Mouse (Mus musculus) thymus, postnatal 14 days (tissue): ENCODE measurements around the gene Hist1h2bf.
"Not testable (repeated sequence)": the region's sequence is repeated elsewhere in the genome, so short reads cannot be mapped to it uniquely, and the experiment has no call there.

Source experiments
- DNase-seq: peaks from one replicate; pipeline ENCODE4 v3.0.0; 2021

The Hist1h2bf gene

DNA sequence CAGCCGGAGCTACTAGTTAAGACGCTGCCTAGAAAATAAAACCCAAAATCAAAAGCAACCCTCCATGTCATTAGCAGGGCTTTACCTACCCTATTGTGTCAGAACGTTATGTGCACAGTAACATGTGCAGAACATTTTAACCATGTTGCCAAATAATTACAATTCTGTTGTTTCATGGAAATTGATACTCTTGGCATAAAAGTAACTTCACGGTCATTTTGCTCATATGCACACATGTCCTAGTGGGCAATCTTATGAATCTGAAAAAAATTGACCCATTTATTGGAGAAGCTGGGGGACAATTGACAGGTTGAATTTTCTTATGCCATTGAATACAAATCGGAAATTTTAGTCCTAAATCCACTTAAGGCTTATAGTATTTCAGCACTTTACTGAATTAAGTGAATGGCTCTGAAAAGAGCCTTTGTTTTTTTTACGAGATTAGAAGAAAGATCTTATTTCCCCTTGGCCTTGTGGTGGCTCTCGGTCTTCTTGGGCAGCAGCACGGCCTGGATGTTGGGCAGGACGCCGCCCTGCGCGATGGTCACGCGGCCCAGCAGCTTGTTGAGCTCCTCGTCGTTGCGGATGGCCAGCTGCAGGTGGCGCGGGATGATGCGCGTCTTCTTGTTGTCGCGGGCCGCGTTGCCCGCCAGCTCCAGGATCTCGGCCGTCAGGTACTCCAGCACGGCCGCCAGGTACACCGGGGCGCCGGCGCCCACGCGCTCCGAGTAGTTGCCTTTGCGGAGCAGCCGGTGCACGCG lies 3.6 kb downstream of the Hist1h2bf start:
- not testable (repeated sequence) for DNase-seq

DNA sequence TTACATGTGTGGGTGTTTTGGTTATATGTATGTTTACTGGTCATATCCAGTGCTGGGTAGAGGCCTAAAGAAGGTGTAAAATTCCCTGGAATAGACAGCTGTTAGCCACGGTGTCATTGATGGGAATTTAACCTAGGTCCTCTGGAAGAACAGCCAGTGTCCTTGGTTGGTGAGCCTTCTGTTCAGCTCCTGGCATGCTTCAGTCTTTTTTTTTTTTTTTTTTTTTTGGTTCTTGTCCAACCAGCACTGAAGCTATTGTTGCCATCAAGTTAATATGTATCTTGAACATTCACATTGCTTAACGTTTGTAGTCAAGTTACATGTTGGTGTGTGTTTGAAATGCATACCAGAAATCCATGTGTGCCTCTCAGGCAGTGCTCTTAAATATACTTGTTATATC lies 9.5 kb downstream of the Hist1h2bf start:
- no peak for DNase-seq

- DNase-seq = no peak
These were observed 11.1 kb downstream of the Hist1h2bf start for GRCm38 (mm10) chr13:23562699-23563462.

- DNase-seq = peak; percentile 90
These were observed 11.9 kb downstream of the Hist1h2bf start, which contains the start of gene Hist1h3e for GRCm38 (mm10) chr13:23561883-23562659. Gene Hist1h3e, minus strand, starts transcription at chr13:23562369.

GRCm38 (mm10) chr13:23561531-23561882 lies 12.5 kb downstream of the Hist1h2bf start:
- not testable (repeated sequence) for DNase-seq

GRCm38 (mm10) chr13:23560699-23561098 lies 13.3 kb downstream of the Hist1h2bf start:
- DNase-seq = not testable (repeated sequence)

- no peak for DNase-seq
These were observed 17.1 kb downstream of the Hist1h2bf start for GRCm38 (mm10) chr13:23556906-23557305.

- DNase-seq = peak; percentile 76
These were observed 18.1 kb downstream of the Hist1h2bf start for GRCm38 (mm10) chr13:23555839-23556416.

DNA sequence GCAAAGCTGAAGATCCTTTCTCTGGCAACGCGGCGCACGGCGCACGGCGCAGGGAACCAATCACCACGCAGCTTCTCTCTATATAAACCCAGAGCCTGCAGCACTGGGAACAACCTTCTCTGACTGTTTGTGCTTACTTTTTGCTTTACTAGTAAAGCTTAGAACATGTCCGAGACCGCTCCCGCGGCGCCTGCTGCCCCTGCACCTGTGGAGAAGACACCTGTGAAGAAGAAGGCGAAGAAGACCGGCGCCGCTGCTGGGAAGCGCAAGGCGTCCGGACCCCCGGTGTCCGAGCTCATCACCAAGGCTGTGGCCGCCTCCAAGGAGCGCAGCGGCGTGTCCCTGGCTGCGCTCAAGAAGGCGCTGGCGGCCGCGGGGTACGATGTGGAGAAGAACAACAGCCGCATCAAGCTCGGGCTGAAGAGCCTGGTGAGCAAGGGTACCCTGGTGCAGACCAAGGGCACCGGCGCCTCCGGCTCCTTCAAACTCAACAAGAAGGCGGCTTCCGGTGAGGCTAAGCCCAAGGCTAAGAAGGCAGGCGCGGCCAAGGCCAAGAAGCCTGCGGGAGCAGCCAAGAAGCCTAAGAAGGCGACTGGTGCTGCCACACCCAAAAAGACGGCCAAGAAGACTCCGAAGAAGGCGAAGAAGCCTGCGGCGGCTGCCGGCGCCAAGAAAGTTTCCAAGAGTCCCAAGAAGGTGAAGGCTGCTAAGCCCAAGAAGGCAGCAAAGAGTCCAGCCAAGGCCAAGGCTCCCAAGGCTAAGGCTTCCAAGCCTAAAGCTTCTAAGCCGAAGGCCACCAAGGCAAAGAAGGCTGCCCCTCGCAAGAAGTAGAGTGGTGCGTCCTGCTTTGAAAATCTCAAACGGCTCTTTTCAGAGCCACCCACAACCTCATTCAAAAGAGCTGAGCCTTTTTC lies 18.8 kb downstream of the Hist1h2bf start:
- peak; percentile 93 for DNase-seq

- no peak for DNase-seq
These were observed 19.6 kb downstream of the Hist1h2bf start for GRCm38 (mm10) chr13:23554393-23554792.

GRCm38 (mm10) chr13:23552962-23553361 lies 21.0 kb downstream of the Hist1h2bf start, which contains the start of gene Hist1h1d:
Gene Hist1h1d, plus strand, starts transcription at chr13:23553262.
- DNase-seq = no peak

DNA sequence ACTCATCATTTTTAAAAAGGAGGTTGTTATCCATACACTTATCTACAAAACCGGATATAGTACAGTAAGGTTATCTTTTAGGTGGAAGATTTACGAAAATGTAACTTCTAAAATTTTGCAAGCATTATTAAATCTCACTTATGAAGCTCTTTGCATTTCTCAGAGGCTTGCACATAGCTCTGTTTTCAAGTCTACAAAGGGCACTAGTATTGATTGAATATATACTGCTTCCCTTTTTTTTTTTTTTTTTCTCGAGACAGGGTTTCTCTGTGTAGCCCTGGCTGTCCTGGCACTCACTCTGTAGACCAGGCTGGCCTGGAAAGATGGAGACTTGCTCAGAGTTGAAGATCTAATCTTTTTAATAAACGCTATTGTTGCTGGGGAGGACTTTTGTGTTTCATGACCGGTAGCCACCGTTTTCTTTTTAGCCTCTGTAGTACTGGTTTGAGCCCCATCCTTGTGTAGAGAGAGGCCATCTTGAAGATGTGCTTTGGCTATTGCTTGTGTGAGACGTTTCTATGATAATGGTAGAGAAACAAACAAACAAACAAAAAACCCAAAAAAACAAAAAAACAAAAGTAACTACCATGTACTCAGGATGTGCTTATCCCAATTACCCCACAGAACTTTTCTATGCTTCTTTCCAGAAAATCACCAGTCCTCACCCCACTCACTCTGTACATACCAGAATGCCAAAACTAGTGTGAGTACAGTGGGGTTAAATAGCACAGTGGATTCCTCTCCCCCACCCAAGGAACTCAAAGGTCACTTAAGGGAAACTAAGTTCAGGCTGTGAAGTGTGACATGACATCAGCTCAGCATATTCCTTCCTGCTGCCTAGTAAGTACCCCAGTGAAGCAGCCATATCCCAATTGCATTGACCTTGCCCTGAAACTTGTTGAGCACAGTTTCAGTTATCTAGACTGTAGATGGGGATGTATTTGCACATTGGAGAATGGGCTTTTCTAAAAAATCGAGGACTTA lies 21.8 kb downstream of the Hist1h2bf start:
- DNase-seq = no peak

DNA sequence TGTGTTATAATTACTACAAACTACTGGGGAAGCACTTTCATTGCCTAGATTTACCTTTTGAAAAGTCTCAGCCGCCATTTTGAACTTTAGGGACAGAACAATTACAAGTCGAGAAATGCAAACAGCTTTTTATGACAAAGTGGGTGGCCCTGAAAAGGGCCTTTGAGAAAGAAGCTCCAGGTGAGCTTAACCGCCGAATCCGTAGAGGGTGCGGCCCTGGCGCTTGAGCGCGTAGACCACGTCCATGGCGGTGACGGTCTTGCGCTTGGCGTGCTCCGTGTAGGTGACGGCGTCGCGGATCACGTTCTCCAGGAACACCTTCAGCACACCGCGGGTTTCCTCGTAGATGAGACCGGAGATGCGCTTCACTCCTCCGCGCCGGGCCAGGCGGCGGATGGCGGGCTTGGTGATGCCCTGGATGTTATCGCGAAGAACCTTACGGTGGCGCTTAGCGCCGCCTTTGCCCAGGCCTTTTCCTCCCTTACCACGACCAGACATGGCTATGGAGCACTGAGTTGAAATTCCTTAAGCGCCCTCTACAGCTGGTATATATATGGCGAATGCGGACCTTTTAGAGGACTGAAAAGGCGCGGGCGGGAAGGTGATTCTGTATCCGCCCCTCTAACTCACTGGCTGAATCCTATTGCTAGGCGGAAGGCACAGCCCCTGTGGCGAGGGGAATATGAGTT lies 22.7 kb downstream of the Hist1h2bf start, which contains the start of gene Hist1h4f:
Hist1h4f (minus strand) TSS at position 503 of the 689 bp plus-strand sequence.
- DNase-seq = peak; percentile 91

DNA sequence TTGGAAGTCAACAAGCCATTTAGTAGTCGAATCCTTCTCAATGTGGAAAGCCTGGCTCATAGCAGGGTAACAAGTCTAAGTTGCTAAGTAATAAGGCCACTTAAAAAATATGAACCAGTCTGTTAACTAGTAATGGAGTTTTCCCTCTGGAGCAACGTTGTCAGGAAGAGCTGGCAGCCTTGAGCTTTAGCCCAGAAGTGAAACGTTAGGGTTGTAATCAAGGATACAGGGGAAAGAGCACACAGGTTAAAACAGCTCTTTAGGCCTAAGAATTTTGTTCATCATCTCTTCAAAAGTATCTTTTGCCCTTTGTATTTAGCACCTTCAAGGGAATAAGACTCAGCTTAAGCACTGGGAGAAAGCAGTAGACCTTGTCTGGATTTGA lies 23.2 kb downstream of the Hist1h2bf start:
- DNase-seq = no peak

GRCm38 (mm10) chr13:23546694-23547093 lies 27.3 kb downstream of the Hist1h2bf start:
- no peak for DNase-seq

- not testable (repeated sequence) for DNase-seq
These were observed 29.2 kb downstream of the Hist1h2bf start for GRCm38 (mm10) chr13:23544787-23545120.

GRCm38 (mm10) chr13:23543965-23544786 lies 29.8 kb downstream of the Hist1h2bf start, which contains the start of gene Hist1h3f:
Gene Hist1h3f, plus strand, starts transcription at chr13:23544052.
- DNase-seq = peak; percentile 80

- peak; percentile 72 for DNase-seq
These were observed 30.9 kb downstream of the Hist1h2bf start, which contains the start of gene Hist1h2bh for GRCm38 (mm10) chr13:23542999-23543607. Gene Hist1h2bh, minus strand, starts transcription at chr13:23543392.
